In the genomic region with DNA sequence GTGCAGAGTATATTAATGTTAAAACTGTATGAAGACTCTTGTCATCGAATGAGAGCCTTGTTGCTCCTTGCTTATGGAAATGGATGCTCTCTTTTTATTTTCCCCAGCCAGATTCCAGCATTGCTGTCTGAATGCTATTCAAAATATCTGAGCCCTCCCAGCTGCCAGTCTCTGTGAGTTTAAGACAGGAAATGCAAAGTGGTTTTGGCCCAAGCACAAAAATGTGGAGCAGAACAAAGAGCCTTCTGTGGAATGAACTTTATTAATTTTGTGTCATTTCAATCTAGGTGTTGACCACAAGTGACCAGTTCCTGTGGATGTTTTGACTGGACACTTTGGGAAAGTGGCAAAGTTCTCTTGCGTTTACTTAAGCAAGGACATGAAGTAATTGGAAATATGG, we compare ENCODE assay signal across 17 mouse cellular contexts. TPM values are rescaled to one million over a fixed set of nuclear protein-coding genes. Genes with fewer than 3 reads are reported as not detected.
DNase-seq lines count a peak whose midpoint lies in the region; ATAC-seq and TF ChIP-seq lines count a peak whose summit lies in the region.
"Had no signal": no experiment of that assay in that cellular context is flagged by ENCODE, and none has a peak within 500 bp of the region (broad histone marks: within the 10 kb centered on the region; RNA-seq: fewer than 3 reads in every experiment).

No protein-coding gene starts in this region.

- TF ChIP-seq POLR2A in brain, embryonic 14.5 days (IDR thresholded peaks at IDR 0.05; ENCODE audit: borderline replicate concordance, extremely low read depth, insufficient read depth, insufficient read length, poor library complexity, severe bottlenecking): no peak

- H3K4me3 ChIP-seq in heart, embryonic 15.5 days: no peak overlapping the region
- no peak overlapping the region for H3K4me3 ChIP-seq in heart, embryonic 11.5 days (ENCODE audit: low read depth, low read length)
- H3K4me3 ChIP-seq in lung, postnatal 0 days (ENCODE audit: low read depth, low read length): no peak overlapping the region
- H3K4me3 ChIP-seq in forebrain, embryonic 10.5 days: no peak overlapping the region
- H3K4me3 ChIP-seq: forebrain, embryonic 15.5 days; limb, embryonic 13.5 days; megakaryocyte, embryonic 14.5 days had no signal

- no peak overlapping the region for H3K9ac ChIP-seq in heart, embryonic 15.5 days
- H3K9ac ChIP-seq in heart, embryonic 11.5 days (ENCODE audit: low read depth, low read length): no peak overlapping the region
- H3K9ac ChIP-seq in lung, postnatal 0 days (replicated peaks; ENCODE audit: low read depth): no peak overlapping the region
- H3K9ac ChIP-seq: forebrain, embryonic 15.5 days; limb, embryonic 13.5 days had no signal

- peak overlapping the region; percentile 26; the same call in 1 of the 2 replicates for H3K27ac ChIP-seq in heart, embryonic 15.5 days
- H3K27ac ChIP-seq in heart, embryonic 11.5 days (ENCODE audit: low read depth, low read length): no peak overlapping the region
- no peak overlapping the region for H3K27ac ChIP-seq in lung, postnatal 0 days (ENCODE audit: low read length)
- no peak overlapping the region for H3K27ac ChIP-seq in forebrain, embryonic 10.5 days
- H3K27ac ChIP-seq: forebrain, embryonic 15.5 days; hindbrain, postnatal 0 days; limb, embryonic 13.5 days had no signal

- peaks cover 9% of the 10 kb centered on the region for H3K4me1 ChIP-seq in heart, embryonic 15.5 days (replicated peaks)
- 0 out of 2 replicates have a peak, but pooled peaks cover 3% of the 10 kb centered on the region for H3K4me1 ChIP-seq in heart, embryonic 11.5 days (ENCODE audit: control insufficient read depth, insufficient read depth, low read length)
- H3K4me1 ChIP-seq in lung, postnatal 0 days (ENCODE audit: insufficient read depth, low read depth, low read length): no peaks in the 10 kb centered on the region
- H3K4me1 ChIP-seq in forebrain, embryonic 10.5 days: no peaks in the 10 kb centered on the region
- H3K4me1 ChIP-seq: forebrain, embryonic 15.5 days had no signal

- no peak for TF ChIP-seq CTCF in brain, embryonic 14.5 days (IDR thresholded peaks at IDR 0.05; ENCODE audit: borderline replicate concordance, extremely low read depth, insufficient read depth, insufficient read length)
- TF ChIP-seq CTCF in lung, postnatal 0 days (IDR thresholded peaks at IDR 0.05): no peak

- H3K36me3 ChIP-seq in heart, embryonic 15.5 days: no peaks in the 10 kb centered on the region
- no peaks in the 10 kb centered on the region for H3K36me3 ChIP-seq in heart, embryonic 11.5 days (ENCODE audit: control insufficient read depth, insufficient read depth, low read length)
- H3K36me3 ChIP-seq in lung, postnatal 0 days (ENCODE audit: insufficient read depth, low read length): no peaks in the 10 kb centered on the region
- no peaks in the 10 kb centered on the region for H3K36me3 ChIP-seq in forebrain, embryonic 10.5 days (replicated peaks)
- H3K36me3 ChIP-seq: forebrain, embryonic 15.5 days; limb, embryonic 13.5 days had no signal

- DNase-seq in 3134 (ENCODE audit: extremely low read depth, insufficient read length, low spot score): peak; percentile 77
- peak; percentile 30 for DNase-seq in brain, embryonic 14.5 days (ENCODE audit: low read depth)
- DNase-seq in lung, postnatal 0 days (ENCODE audit: low spot score): peak; percentile 39
- DNase-seq in forebrain, embryonic 10.5 days (ENCODE audit: extremely low spot score, low spot score): no peak
- DNase-seq in left cerebral cortex, postnatal 10 days (ENCODE audit: extremely low spot score in 1 of 2, low spot score in 2 of 2): no peak
- DNase-seq: cerebellum, postnatal 10 days; layer of hippocampus, adult 9-11 months; right cerebral cortex, adult 18-20 months; thymus, adult 2 months had no signal

- H3K27me3 ChIP-seq in heart, embryonic 15.5 days: no peaks in the 10 kb centered on the region
- H3K27me3 ChIP-seq in heart, embryonic 11.5 days (ENCODE audit: control insufficient read depth, insufficient read depth, low read length): no peaks in the 10 kb centered on the region
- H3K27me3 ChIP-seq in lung, postnatal 0 days (replicated peaks; ENCODE audit: insufficient read depth, low read length): no peaks in the 10 kb centered on the region
- H3K27me3 ChIP-seq in forebrain, embryonic 10.5 days (ENCODE audit: poor library complexity, severe bottlenecking): no peaks in the 10 kb centered on the region
- H3K27me3 ChIP-seq: forebrain, embryonic 15.5 days; limb, embryonic 13.5 days had no signal

- no peak for ATAC-seq in heart, embryonic 15.5 days (replicated peaks; ENCODE audit: insufficient number of reproducible peaks, insufficient read depth, low FRiP score, low read depth)
- no peak for ATAC-seq in heart, embryonic 11.5 days (replicated peaks; ENCODE audit: insufficient number of reproducible peaks, low FRiP score, low TSS enrichment)
- no peak; the same call in 1 of the 2 replicates for ATAC-seq in lung, postnatal 0 days
- ATAC-seq: forebrain, embryonic 15.5 days; hindbrain, postnatal 0 days; midbrain, embryonic 16.5 days had no signal

- H3K4me2 ChIP-seq in heart, embryonic 15.5 days: no peak overlapping the region
- H3K4me2 ChIP-seq in heart, embryonic 11.5 days: no peak overlapping the region
- no peak overlapping the region for H3K4me2 ChIP-seq in lung, postnatal 0 days (replicated peaks; ENCODE audit: low read depth, low read length)
- H3K4me2 ChIP-seq: forebrain, embryonic 15.5 days; limb, embryonic 13.5 days had no signal

- 63% methylated on average over 2 of the region's 2 CpGs for WGBS in heart, embryonic 15.5 days
- WGBS in heart, embryonic 11.5 days (ENCODE audit: insufficient replicate concordance): 77% methylated on average over 2 of the region's 2 CpGs
- 37% methylated on average over 2 of the region's 2 CpGs for WGBS in lung, postnatal 0 days
- 92% methylated on average over 2 of the region's 2 CpGs for WGBS in forebrain, embryonic 10.5 days

- intact Hi-C loops in left cerebral cortex, postnatal 10 days (cut with DNase I): no loop called here

- no peaks in the 10 kb centered on the region for H3K9me3 ChIP-seq in heart, embryonic 15.5 days (replicated peaks)
- no peaks in the 10 kb centered on the region for H3K9me3 ChIP-seq in heart, embryonic 11.5 days (replicated peaks; ENCODE audit: control insufficient read depth, low read length)
- H3K9me3 ChIP-seq in lung, postnatal 0 days (ENCODE audit: low read length): no peaks in the 10 kb centered on the region
- H3K9me3 ChIP-seq in forebrain, embryonic 10.5 days: no peaks in the 10 kb centered on the region
- H3K9me3 ChIP-seq: forebrain, embryonic 15.5 days had no signal

- 0 out of 2 replicates have a peak, but pooled peaks have one; percentile 30 for TF ChIP-seq EP300 in lung, postnatal 0 days (IDR thresholded peaks at IDR 0.05)

RNA-seq across cellular contexts. Expression of a gene that starts 15.6 kb away (rescaled TPM):
- 15.8 and 28.5 TPM in 2 replicates for polyA plus RNA-seq in heart, embryonic 15.5 days (2015; fragmentation: Nextera tagmentation; extraction: Ambion mirVana)
- 2.5 and 3.2 TPM in 2 replicates for polyA plus RNA-seq in heart, embryonic 11.5 days (2014; fragmentation: Nextera tagmentation; extraction: Ambion mirVana)
- 9.5 and 15.9 TPM in 2 replicates for polyA plus RNA-seq in brain, embryonic 14.5 days (2012; rRNA removed)
- polyA plus RNA-seq in lung, postnatal 0 days (2015; fragmentation: Nextera tagmentation; extraction: Ambion mirVana): 15.6 and 16.1 TPM in 2 replicates
- 0.26 TPM in 1 of 2 replicates, not detected in the other for polyA plus RNA-seq in forebrain, embryonic 10.5 days (2016; fragmentation: Nextera tagmentation; extraction: Ambion mirVana)
- total RNA-seq in left cerebral cortex, postnatal 10 days (2021): 1 to 10 TPM; 1.9 to 2.1 TPM
- polyA plus RNA-seq: small intestine, adult 2 months had no signal

Comparison
In these comparisons a context has a peak if more than half of its experiments do, and no peak if none do; other contexts are left out.
1. DNase-seq: peak in 3134 (single experiment), brain, embryonic 14.5 days (single experiment) and lung, postnatal 0 days (single experiment); none in forebrain, embryonic 10.5 days (single experiment) and left cerebral cortex, postnatal 10 days (0 of 2).